Mouse (Mus musculus) thymus, adult 2 months (tissue): ENCODE data around the gene Scarb1.

Experiments used
- CTCF ChIP-seq: fragments of 200-500 bp; IDR thresholded peaks from 2 replicates; pipeline ENCODE4 v1.5.1; 2012; ENCODE audit warnings: mild to moderate bottlenecking, control low read depth, low read length, moderate library complexity, borderline replicate concordance; ENCODE audit not compliant: control insufficient read depth, poor library complexity, insufficient read depth; ENCODE audit errors: extremely low read depth
- POLR2A ChIP-seq: fragments of 200-500 bp; IDR thresholded peaks from 2 replicates; pipeline ENCODE4 v1.6.1; 2012; ENCODE audit warnings: mild to moderate bottlenecking, low read length, control low read depth, moderate library complexity; ENCODE audit not compliant: control insufficient read depth, poor library complexity, insufficient read depth; ENCODE audit errors: extremely low read depth

GRCm38 (mm10) chr5:125305229-125306081 is 35.4 kb downstream of the Scarb1 start:
- TF ChIP-seq POLR2A, result no peak
- TF ChIP-seq CTCF, result no peak
